Mouse (Mus musculus): Measurements from ENCODE around the gene Hltf.

The Hltf gene

GRCm38 (mm10) chr3:20143726-20144125 lies 86.1 kb downstream of the Hltf start:
- no peak for ATAC-seq (ENCODE audit: insufficient number of reproducible peaks, low FRiP score, low TSS enrichment)

GRCm38 (mm10) chr3:20144401-20144800 lies 86.8 kb downstream of the Hltf start:
- no peak for ATAC-seq (ENCODE audit: insufficient number of reproducible peaks, low FRiP score, low TSS enrichment)

- no peak for ATAC-seq (ENCODE audit: insufficient number of reproducible peaks, low FRiP score, low TSS enrichment)
Measured at GRCm38 (mm10) chr3:20145696-20146113, 88.1 kb downstream of the Hltf start.

GRCm38 (mm10) chr3:20146884-20147395 lies 89.3 kb downstream of the Hltf start:
- no peak for ATAC-seq (ENCODE audit: insufficient number of reproducible peaks, low FRiP score, low TSS enrichment)

GRCm38 (mm10) chr3:20147647-20148046 lies 90.0 kb downstream of the Hltf start:
- ATAC-seq (ENCODE audit: insufficient number of reproducible peaks, low FRiP score, low TSS enrichment), result no peak

- no peak for ATAC-seq (ENCODE audit: insufficient number of reproducible peaks, low FRiP score, low TSS enrichment)
Measured at GRCm38 (mm10) chr3:20150511-20150910, 92.9 kb downstream of the Hltf start.

GRCm38 (mm10) chr3:20151651-20152050 lies 94.0 kb downstream of the Hltf start:
- no peak for ATAC-seq (ENCODE audit: insufficient number of reproducible peaks, low FRiP score, low TSS enrichment)

GRCm38 (mm10) chr3:20154531-20155367 lies 97.1 kb downstream of the Hltf start, which contains the start of gene Gyg:
Gene Gyg (minus strand): TSS chr3:20155317.
- ATAC-seq (ENCODE audit: insufficient number of reproducible peaks, low FRiP score, low TSS enrichment), result peak; percentile 64

GRCm38 (mm10) chr3:20155476-20155875 lies 97.9 kb downstream of the Hltf start:
- no peak for ATAC-seq (ENCODE audit: insufficient number of reproducible peaks, low FRiP score, low TSS enrichment)

- no peak for ATAC-seq (ENCODE audit: insufficient number of reproducible peaks, low FRiP score, low TSS enrichment)
Measured at GRCm38 (mm10) chr3:20167487-20167886, 109.9 kb downstream of the Hltf start.
